ENCODE assay signal across 22 mouse cellular contexts in the genomic region with DNA sequence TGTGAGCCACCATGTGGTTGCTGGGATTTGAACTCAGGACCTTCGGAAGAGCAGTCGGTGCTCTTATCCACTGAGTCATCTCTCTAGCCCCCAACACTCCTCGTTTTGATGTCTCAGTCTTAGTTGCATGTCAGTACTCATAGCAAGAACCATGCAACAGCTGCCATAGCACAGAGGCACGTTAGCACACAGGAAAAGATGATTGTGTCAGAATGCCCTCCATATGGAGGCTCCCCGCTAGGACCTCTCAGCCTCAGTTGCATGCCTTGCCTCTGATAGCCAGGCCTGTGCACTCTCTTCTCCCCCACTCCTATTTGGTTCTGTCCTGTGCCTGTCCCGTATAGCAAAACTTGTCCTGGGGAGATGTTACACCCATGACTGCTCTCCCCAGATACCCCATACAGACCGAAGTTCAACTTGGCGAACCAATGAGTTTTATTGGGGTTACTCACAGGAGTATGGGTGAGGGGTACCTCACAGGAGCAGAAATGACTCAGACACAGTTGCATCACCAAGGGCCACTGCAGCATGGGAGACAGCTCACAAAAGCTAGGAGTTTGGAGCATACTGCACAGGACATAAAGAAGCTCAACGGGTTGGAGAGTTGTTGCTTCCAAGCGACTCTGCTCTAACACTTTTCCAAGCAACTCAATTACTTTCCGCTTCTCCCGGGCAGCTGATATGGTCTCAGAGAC. TPM values are rescaled to one million over a fixed set of nuclear protein-coding genes. Genes with fewer than 3 reads are reported as not detected.
A peak's percentile ranks its signal among the peaks of the same experiment; 100 is the strongest.
DNase-seq lines count a peak whose midpoint lies in the region; ATAC-seq and TF ChIP-seq lines count a peak whose summit lies in the region.
"Had no signal": no experiment of that assay in that cellular context is flagged by ENCODE, and none has a peak within 500 bp of the region (broad histone marks: within the 10 kb centered on the region; RNA-seq: fewer than 3 reads in every experiment).

No protein-coding gene starts in this region.

- H3K27me3 ChIP-seq in liver, embryonic 12.5 days (replicated peaks): no peaks in the 10 kb centered on the region
- no peaks in the 10 kb centered on the region for H3K27me3 ChIP-seq in liver, embryonic 11.5 days (replicated peaks; ENCODE audit: control insufficient read depth, insufficient read depth, low read length)
- H3K27me3 ChIP-seq in MEL (ENCODE audit: control insufficient read depth in 1 of 2, insufficient read depth in 2 of 2, low read length in 2 of 2): no peaks in the 10 kb centered on the region
- no peaks in the 10 kb centered on the region for H3K27me3 ChIP-seq in stomach, embryonic 16.5 days (ENCODE audit: control insufficient read depth, insufficient read depth, low read length)
- H3K27me3 ChIP-seq: heart, embryonic 15.5 days; megakaryocyte, embryonic 14.5 days; midbrain, embryonic 15.5 days; neural tube, embryonic 13.5 days; stomach, embryonic 15.5 days had no signal

- H3K36me3 ChIP-seq in liver, embryonic 12.5 days: peaks cover 15% of the 10 kb centered on the region
- peaks cover 5% of the 10 kb centered on the region for H3K36me3 ChIP-seq in liver, embryonic 11.5 days (ENCODE audit: control insufficient read depth, insufficient read depth, low read length)
- peaks cover 0 to 48% of the 10 kb centered on the region in 2 experiments; a peak in 2 of 4 replicates for H3K36me3 ChIP-seq in MEL (ENCODE audit: control insufficient read depth in 1 of 2, insufficient read depth in 2 of 2, low read length in 2 of 2)
- no peaks in the 10 kb centered on the region for H3K36me3 ChIP-seq in stomach, embryonic 16.5 days (ENCODE audit: control insufficient read depth, insufficient read depth, low read length)

- TF ChIP-seq CTCF in MEL (IDR thresholded peaks at IDR 0.05 in 2 of 3, conservative IDR thresholded peaks at IDR 0.05 in 1 of 3; ENCODE audit: control insufficient read depth in 1 of 3, insufficient read depth in 1 of 3, low read depth in 2 of 3, low read length in 3 of 3, poor library complexity in 1 of 3, severe bottlenecking in 1 of 3): no peak

- 76% methylated on average over 12 of the region's 12 CpGs for WGBS in liver, embryonic 12.5 days (ENCODE audit: insufficient replicate concordance)
- WGBS in liver, embryonic 11.5 days: 87% methylated on average over 12 of the region's 12 CpGs
- 87% methylated on average over 12 of the region's 12 CpGs for WGBS in stomach, embryonic 16.5 days

- H3K4me1 ChIP-seq in liver, embryonic 12.5 days: peaks cover 68% of the 10 kb centered on the region
- H3K4me1 ChIP-seq in liver, embryonic 11.5 days (replicated peaks; ENCODE audit: control insufficient read depth, insufficient read depth, low read length): peaks cover 8% of the 10 kb centered on the region; the same call in 1 of the 2 replicates
- H3K4me1 ChIP-seq in MEL (ENCODE audit: control insufficient read depth in 1 of 2, insufficient read depth in 2 of 2, low read length in 2 of 2): peaks cover 16 to 32% of the 10 kb centered on the region in 2 experiments
- no peaks in the 10 kb centered on the region for H3K4me1 ChIP-seq in stomach, embryonic 16.5 days (ENCODE audit: control insufficient read depth, insufficient read depth, low read length)
- H3K4me1 ChIP-seq: heart, embryonic 15.5 days; midbrain, embryonic 15.5 days; neural tube, embryonic 13.5 days; stomach, embryonic 15.5 days had no signal

- TF ChIP-seq POLR2A in MEL (IDR thresholded peaks at IDR 0.05; ENCODE audit: control insufficient read depth in 1 of 2, insufficient read depth in 1 of 2, low read depth in 1 of 2, low read length in 2 of 2, poor library complexity in 1 of 2): no peak

- no peak for ATAC-seq in liver, embryonic 12.5 days
- no peak for ATAC-seq in liver, embryonic 11.5 days (replicated peaks; ENCODE audit: low FRiP score)
- ATAC-seq in granulocyte monocyte progenitor cell, adult 5-6 weeks (replicated peaks; ENCODE audit: poor library complexity, severe bottlenecking): peak; percentile 62
- peak; percentile 33; the same call in 1 of the 2 replicates for ATAC-seq in stomach, embryonic 16.5 days (ENCODE audit: insufficient read depth, low FRiP score)
- ATAC-seq: hindbrain, postnatal 0 days; midbrain, embryonic 15.5 days had no signal

- TF ChIP-seq RAD21 in MEL (IDR thresholded peaks at IDR 0.05; ENCODE audit: low read depth, low read length): no peak

- no peak overlapping the region for H3K4me2 ChIP-seq in liver, embryonic 12.5 days
- no peak overlapping the region for H3K4me2 ChIP-seq in liver, embryonic 11.5 days
- no peak overlapping the region for H3K4me2 ChIP-seq in stomach, embryonic 16.5 days (ENCODE audit: low read depth, low read length)
- H3K4me2 ChIP-seq: heart, embryonic 15.5 days; midbrain, embryonic 15.5 days; neural tube, embryonic 13.5 days; stomach, embryonic 15.5 days had no signal

- no peak for DNase-seq in liver, embryonic 11.5 days (ENCODE audit: low spot score)
- no peak for DNase-seq in MEL (ENCODE audit: low read depth, low spot score)
- no peak for DNase-seq in layer of hippocampus, adult 11-12 months (ENCODE audit: low spot score)
- DNase-seq in testis, postnatal 14 days (ENCODE audit: low spot score): no peak
- DNase-seq: adrenal gland, postnatal 36 days; cerebellum, adult 9-10 months; gastrocnemius, postnatal 25 days; kidney, adult 18-20 months; kidney, postnatal 4 days; layer of hippocampus, adult 9-11 months; lung, adult 2 months; lung, postnatal 14 days; right cerebral cortex, postnatal 4 days had no signal

- H3K79me2 ChIP-seq in MEL (ENCODE audit: control insufficient read depth, insufficient read depth, low read length, poor library complexity): no peaks in the 10 kb centered on the region

- TF ChIP-seq EP300 in MEL (IDR thresholded peaks at IDR 0.05; ENCODE audit: low read depth in 1 of 2, low read length in 2 of 2): no peak

- no peak overlapping the region for H3K4me3 ChIP-seq in liver, embryonic 12.5 days
- H3K4me3 ChIP-seq in liver, embryonic 11.5 days (ENCODE audit: low read depth, low read length): no peak overlapping the region
- no peak overlapping the region for H3K4me3 ChIP-seq in MEL (ENCODE audit: control insufficient read depth in 1 of 2, insufficient read depth in 1 of 2, low read depth in 2 of 2, low read length in 2 of 2)
- H3K4me3 ChIP-seq in stomach, embryonic 16.5 days (replicated peaks; ENCODE audit: low read length): no peak overlapping the region
- H3K4me3 ChIP-seq: heart, embryonic 15.5 days; megakaryocyte, embryonic 14.5 days; midbrain, embryonic 15.5 days; neural tube, embryonic 13.5 days; stomach, embryonic 15.5 days had no signal

- no peaks in the 10 kb centered on the region for H3K9me3 ChIP-seq in liver, embryonic 12.5 days (replicated peaks)
- H3K9me3 ChIP-seq in liver, embryonic 11.5 days (ENCODE audit: control insufficient read depth, low read length): no peaks in the 10 kb centered on the region
- H3K9me3 ChIP-seq in MEL (replicated peaks; ENCODE audit: insufficient read depth, low read length): no peaks in the 10 kb centered on the region
- no peaks in the 10 kb centered on the region for H3K9me3 ChIP-seq in stomach, embryonic 16.5 days (replicated peaks; ENCODE audit: control insufficient read depth, low read length)
- H3K9me3 ChIP-seq: heart, embryonic 15.5 days; midbrain, embryonic 15.5 days; neural tube, embryonic 13.5 days; stomach, embryonic 15.5 days had no signal

- no peak overlapping the region for H3K9ac ChIP-seq in liver, embryonic 12.5 days
- H3K9ac ChIP-seq in liver, embryonic 11.5 days (ENCODE audit: low read depth, low read length): no peak overlapping the region
- no peak overlapping the region for H3K9ac ChIP-seq in MEL (ENCODE audit: control insufficient read depth, low read depth, low read length, poor library complexity, severe bottlenecking)
- no peak overlapping the region for H3K9ac ChIP-seq in stomach, embryonic 16.5 days (ENCODE audit: low read length)
- H3K9ac ChIP-seq: heart, embryonic 15.5 days; midbrain, embryonic 15.5 days; neural tube, embryonic 13.5 days; stomach, embryonic 15.5 days had no signal

- 0 out of 2 replicates have a peak overlapping the region, but pooled peaks have one; percentile 67 for H3K27ac ChIP-seq in liver, embryonic 12.5 days
- H3K27ac ChIP-seq in liver, embryonic 11.5 days (ENCODE audit: low read depth, low read length): no peak overlapping the region
- H3K27ac ChIP-seq in MEL (ENCODE audit: control insufficient read depth, low read depth, low read length): peak overlapping the region; percentile 9; the same call in 1 of the 2 replicates
- no peak overlapping the region for H3K27ac ChIP-seq in stomach, embryonic 16.5 days (ENCODE audit: low read length)
- H3K27ac ChIP-seq: heart, embryonic 15.5 days; hindbrain, postnatal 0 days; midbrain, embryonic 15.5 days; neural tube, embryonic 13.5 days; stomach, embryonic 15.5 days had no signal

RNA-seq across cellular contexts. Expression of a gene that starts 12.8 kb away (rescaled TPM):
- polyA plus RNA-seq in liver, embryonic 12.5 days (2016; fragmentation: Nextera tagmentation; extraction: Ambion mirVana): 532 and 540 TPM in 2 replicates
- 728 and 826 TPM in 2 replicates for polyA plus RNA-seq in liver, embryonic 11.5 days (2014; fragmentation: Nextera tagmentation; extraction: Ambion mirVana)
- 1,625 and 1,669 TPM in 2 replicates for total RNA-seq in MEL (2012; rRNA removed)
- 1,000 to 10,000 TPM in 1 of 2 experiments, 100 to 1,000 TPM in 1; 923 to 1,012 TPM for polyA plus RNA-seq in MEL (2012; ENCODE audit: insufficient read depth in 1 of 2, insufficient read length in 2 of 2, low read depth in 1 of 2, low replicate concordance in 2 of 2, missing spikeins in 1 of 2)
- 2,587 and 2,602 TPM in 2 replicates for total RNA-seq in granulocyte monocyte progenitor cell, adult 5-6 weeks (2014; fragmentation: Nextera tagmentation)
- 1,276 and 1,288 TPM in 2 replicates for total RNA-seq in granulocyte monocyte progenitor cell, adult 5-6 weeks (2017)
- 412 and 593 TPM in 2 replicates for polyA plus RNA-seq in stomach, embryonic 16.5 days (2015; fragmentation: Nextera tagmentation; extraction: Ambion mirVana)

RNA-seq across cellular contexts. Expression of a gene that starts 14.4 kb away (rescaled TPM):
- 21.3 and 22.3 TPM in 2 replicates for polyA plus RNA-seq in liver, embryonic 12.5 days (2016; fragmentation: Nextera tagmentation; extraction: Ambion mirVana)
- 36.2 and 39.3 TPM in 2 replicates for polyA plus RNA-seq in liver, embryonic 11.5 days (2014; fragmentation: Nextera tagmentation; extraction: Ambion mirVana)
- 18.3 and 20.0 TPM in 2 replicates for total RNA-seq in MEL (2012; rRNA removed)
- 10 to 100 TPM in 1 of 2 experiments, not detected in 1; 23.0 TPM for polyA plus RNA-seq in MEL (2012; ENCODE audit: insufficient read depth in 1 of 2, insufficient read length in 2 of 2, low read depth in 1 of 2, low replicate concordance in 2 of 2, missing spikeins in 1 of 2)
- 19.1 and 19.2 TPM in 2 replicates for total RNA-seq in granulocyte monocyte progenitor cell, adult 5-6 weeks (2014; fragmentation: Nextera tagmentation)
- 19.2 and 21.1 TPM in 2 replicates for total RNA-seq in granulocyte monocyte progenitor cell, adult 5-6 weeks (2017)
- polyA plus RNA-seq in stomach, embryonic 16.5 days (2015; fragmentation: Nextera tagmentation; extraction: Ambion mirVana): 24.2 and 25.1 TPM in 2 replicates

RNA-seq across cellular contexts. Expression of a gene that starts 20.9 kb away (rescaled TPM):
- polyA plus RNA-seq in liver, embryonic 12.5 days (2016; fragmentation: Nextera tagmentation; extraction: Ambion mirVana): 0.85 and 1.0 TPM in 2 replicates
- 1.3 and 1.4 TPM in 2 replicates for polyA plus RNA-seq in liver, embryonic 11.5 days (2014; fragmentation: Nextera tagmentation; extraction: Ambion mirVana)
- total RNA-seq in MEL (2012; rRNA removed): 0.08 and 0.26 TPM in 2 replicates
- under 1 TPM in 1 of 2 experiments, not detected in 1; 0.13 TPM for polyA plus RNA-seq in MEL (2012; ENCODE audit: insufficient read depth in 1 of 2, insufficient read length in 2 of 2, low read depth in 1 of 2, low replicate concordance in 2 of 2, missing spikeins in 1 of 2)
- 0.06 and 1.9 TPM in 2 replicates for total RNA-seq in granulocyte monocyte progenitor cell, adult 5-6 weeks (2014; fragmentation: Nextera tagmentation)
- 0.05 and 0.22 TPM in 2 replicates for total RNA-seq in granulocyte monocyte progenitor cell, adult 5-6 weeks (2017)
- polyA plus RNA-seq in stomach, embryonic 16.5 days (2015; fragmentation: Nextera tagmentation; extraction: Ambion mirVana): 1.3 and 2.4 TPM in 2 replicates

RNA-seq across cellular contexts. Expression of a gene that starts 56.1 kb away (rescaled TPM):
- 18.9 and 19.1 TPM in 2 replicates for polyA plus RNA-seq in liver, embryonic 12.5 days (2016; fragmentation: Nextera tagmentation; extraction: Ambion mirVana)
- polyA plus RNA-seq in liver, embryonic 11.5 days (2014; fragmentation: Nextera tagmentation; extraction: Ambion mirVana): 29.2 and 32.3 TPM in 2 replicates
- 21.0 and 22.0 TPM in 2 replicates for total RNA-seq in MEL (2012; rRNA removed)
- polyA plus RNA-seq in MEL (2012; ENCODE audit: insufficient read depth in 1 of 2, insufficient read length in 2 of 2, low read depth in 1 of 2, low replicate concordance in 2 of 2, missing spikeins in 1 of 2): 10 to 100 TPM in 1 of 2 experiments, not detected in 1; 26.2 TPM
- 18.0 and 50.2 TPM in 2 replicates for total RNA-seq in granulocyte monocyte progenitor cell, adult 5-6 weeks (2014; fragmentation: Nextera tagmentation)
- total RNA-seq in granulocyte monocyte progenitor cell, adult 5-6 weeks (2017): 41.7 and 56.9 TPM in 2 replicates
- polyA plus RNA-seq in stomach, embryonic 16.5 days (2015; fragmentation: Nextera tagmentation; extraction: Ambion mirVana): 35.4 and 36.9 TPM in 2 replicates

Comparison
In these comparisons a context has a peak if more than half of its experiments do, and no peak if none do; other contexts are left out.
1. H3K27ac ChIP-seq: peak in liver, embryonic 12.5 days (single experiment) and MEL (single experiment); none in liver, embryonic 11.5 days (single experiment) and stomach, embryonic 16.5 days (single experiment).
2. ATAC-seq: peak in granulocyte monocyte progenitor cell, adult 5-6 weeks (single experiment) and stomach, embryonic 16.5 days (single experiment); none in liver, embryonic 12.5 days (single experiment) and liver, embryonic 11.5 days (single experiment).